Mouse (Mus musculus): ENCODE data around the gene 1700020L24Rik.
A peak's percentile ranks its signal among the peaks of the same experiment; 100 is the strongest.

Gene 1700020L24Rik

GRCm38 (mm10) chr11:83440081-83441064 is 2.9 kb downstream of the 1700020L24Rik start:
- peak; percentile 83 to 86 for DNase-seq (ENCODE audit: low spot score in 2 of 2)

GRCm38 (mm10) chr11:83441235-83441634 is 3.8 kb downstream of the 1700020L24Rik start:
- no peak for DNase-seq (ENCODE audit: low spot score in 2 of 2)

GRCm38 (mm10) chr11:83442596-83443267 is 5.3 kb downstream of the 1700020L24Rik start:
- DNase-seq (ENCODE audit: low spot score in 2 of 2), result peak; percentile 78 to 84

GRCm38 (mm10) chr11:83443824-83444223 is 6.3 kb downstream of the 1700020L24Rik start:
- DNase-seq (ENCODE audit: low spot score in 2 of 2), result no peak

GRCm38 (mm10) chr11:83445001-83445400 is 7.5 kb downstream of the 1700020L24Rik start:
- no peak for DNase-seq (ENCODE audit: low spot score in 2 of 2)

GRCm38 (mm10) chr11:83447612-83448011 is 10.1 kb downstream of the 1700020L24Rik start:
- no peak for DNase-seq (ENCODE audit: low spot score in 2 of 2)

GRCm38 (mm10) chr11:83448021-83448926 is 10.8 kb downstream of the 1700020L24Rik start:
- no peak for DNase-seq (ENCODE audit: low spot score in 2 of 2)

GRCm38 (mm10) chr11:83448927-83449236 is 11.4 kb downstream of the 1700020L24Rik start:
- no peak for DNase-seq (ENCODE audit: low spot score in 2 of 2)

GRCm38 (mm10) chr11:83449298-83449697 is 11.8 kb downstream of the 1700020L24Rik start:
- no peak for DNase-seq (ENCODE audit: low spot score in 2 of 2)

GRCm38 (mm10) chr11:83450550-83450949 is 13.1 kb downstream of the 1700020L24Rik start:
- no peak for DNase-seq (ENCODE audit: low spot score in 2 of 2)

GRCm38 (mm10) chr11:83451281-83451680 is 13.8 kb downstream of the 1700020L24Rik start:
- no peak for DNase-seq (ENCODE audit: low spot score in 2 of 2)

GRCm38 (mm10) chr11:83454548-83454947 is 17.1 kb downstream of the 1700020L24Rik start:
- no peak for DNase-seq (ENCODE audit: low spot score in 2 of 2)

- no peak for DNase-seq (ENCODE audit: low spot score in 2 of 2)
These were observed 18.1 kb downstream of the 1700020L24Rik start for GRCm38 (mm10) chr11:83455608-83456007.

GRCm38 (mm10) chr11:83457257-83457656 is 19.8 kb downstream of the 1700020L24Rik start:
- no peak for DNase-seq (ENCODE audit: low spot score in 2 of 2)

- DNase-seq (ENCODE audit: low spot score in 2 of 2), result no peak
These were observed 20.6 kb downstream of the 1700020L24Rik start for GRCm38 (mm10) chr11:83457912-83458601.

GRCm38 (mm10) chr11:83461462-83462027 is 24.1 kb downstream of the 1700020L24Rik start:
- no peak for DNase-seq (ENCODE audit: low spot score in 2 of 2)

- no peak for DNase-seq (ENCODE audit: low spot score in 2 of 2)
These were observed 25.3 kb downstream of the 1700020L24Rik start, which contains the start of gene Mmp28 for GRCm38 (mm10) chr11:83462711-83463244. TSS of gene Mmp28 (minus strand) at chr11:83463071.

- DNase-seq (ENCODE audit: low spot score in 2 of 2), result no peak
These were observed 28.5 kb downstream of the 1700020L24Rik start for GRCm38 (mm10) chr11:83465976-83466375.

- DNase-seq (ENCODE audit: low spot score in 2 of 2), result no peak
These were observed 29.7 kb downstream of the 1700020L24Rik start for GRCm38 (mm10) chr11:83467120-83467652.

GRCm38 (mm10) chr11:83468765-83469164 is 31.3 kb downstream of the 1700020L24Rik start:
- DNase-seq (ENCODE audit: low spot score in 2 of 2), result no peak

All from frontal cortex, postnatal 36 days (tissue).